In the genomic region with DNA sequence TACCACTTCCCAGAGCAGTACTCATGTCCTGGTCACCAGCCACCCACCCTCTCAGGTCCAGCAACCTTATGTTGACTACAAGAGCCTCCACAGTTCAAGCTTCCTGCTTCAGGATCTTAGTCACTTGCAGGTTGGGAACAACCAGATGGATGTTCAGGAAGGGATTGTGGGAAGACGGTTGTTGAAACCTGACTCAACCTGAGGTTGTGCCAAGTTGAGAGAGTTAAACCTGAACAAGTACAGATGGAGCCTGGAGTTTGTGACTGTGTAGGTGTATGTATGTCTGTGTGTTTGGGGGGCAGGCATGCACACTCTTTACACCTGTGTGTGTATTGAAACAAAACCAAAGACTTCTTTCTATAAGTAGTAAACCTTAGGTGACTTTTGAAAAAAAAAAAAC, we compare ENCODE assay signal across 20 mouse cellular contexts.
DNase-seq lines count a peak whose midpoint lies in the region; ATAC-seq lines count a peak whose summit lies in the region.
"Had no signal": no experiment of that assay in that cellular context is flagged by ENCODE, and none has a peak within 500 bp of the region (broad histone marks: within the 10 kb centered on the region; RNA-seq: fewer than 3 reads in every experiment).

No protein-coding gene starts in this region.

- ATAC-seq in erythroid progenitor cell, adult 5-6 weeks (replicated peaks; ENCODE audit: low FRiP score, poor library complexity, severe bottlenecking): no peak
- ATAC-seq: CD4-positive, CD25-positive, alpha-beta regulatory T cell, adult 4 months; forebrain, embryonic 15.5 days; hindbrain, postnatal 0 days had no signal

- DNase-seq in layer of hippocampus, adult 8-10 months (ENCODE audit: low spot score in 2 of 2): peak; percentile 29 to 33
- no peak for DNase-seq in layer of hippocampus, postnatal 10 days (ENCODE audit: low spot score in 2 of 2)
- peak; percentile 37 for DNase-seq in right cerebral cortex, adult 18-20 months
- no peak for DNase-seq in right cerebral cortex, postnatal 14 days
- peak; percentile 79 for DNase-seq in brain, adult 2 months (ENCODE audit: low read depth, low spot score)
- DNase-seq in telencephalon, adult 2 months (ENCODE audit: low read depth, low spot score): peak; percentile 38
- DNase-seq: adrenal gland, adult 8-10 months; adrenal gland, postnatal 36 days; B cell, adult 2 months; cerebellum, adult 11 months; cerebellum, adult 8-10 months; cerebellum, postnatal 14 days; embryo, embryonic 11 days; gastrocnemius, postnatal 10 days; heart, adult 2 months; heart, postnatal 14 days had no signal

Comparison
In these comparisons a context has a peak if more than half of its experiments do, and no peak if none do; other contexts are left out.
1. DNase-seq: peak in layer of hippocampus, adult 8-10 months (2 of 2), right cerebral cortex, adult 18-20 months (single experiment), brain, adult 2 months (single experiment) and telencephalon, adult 2 months (single experiment); none in layer of hippocampus, postnatal 10 days (0 of 2) and right cerebral cortex, postnatal 14 days (single experiment).